Mouse (Mus musculus) limb, embryonic 15.5 days (tissue): Measurements from ENCODE around the gene Slc29a1. TPM values are rescaled to one million over a fixed set of nuclear protein-coding genes. Genes with fewer than 3 reads are reported as not detected.
A peak's percentile ranks its signal among the peaks of the same experiment; 100 is the strongest.

Experiments
- ATAC-seq: fragments of 200-750 bp; cut with Nextera tagmentation; 2 replicates; pipeline ENCODE4 v1.8.0; 2017; ENCODE audit warnings: low read depth, moderate TSS enrichment; ENCODE audit not compliant: insufficient number of reproducible peaks, low FRiP score, low TSS enrichment
- H3K27ac ChIP-seq: fragments of 300-500 bp; sonication (generic); 2 replicates; pipeline ENCODE4 v1.5.1; 2015; ENCODE audit warnings: moderate library complexity, mild to moderate bottlenecking, inconsistent platforms
- H3K27me3 ChIP-seq: fragments of 300-500 bp; sonication (generic); 2 replicates; pipeline ENCODE4 v1.6.1; 2015; ENCODE audit warnings: inconsistent platforms
- H3K36me3 ChIP-seq: fragments of 300-500 bp; sonication (generic); 2 replicates; pipeline ENCODE4 v1.6.1; 2015; ENCODE audit warnings: inconsistent platforms
- H3K4me1 ChIP-seq: fragments of 300-500 bp; sonication (generic); 2 replicates; pipeline ENCODE4 v1.6.1; 2015; ENCODE audit warnings: inconsistent platforms
- H3K4me2 ChIP-seq: fragments of 300-500 bp; sonication (generic); 2 replicates; pipeline ENCODE4 v1.6.1; 2015; ENCODE audit warnings: mild to moderate bottlenecking, inconsistent platforms
- H3K4me3 ChIP-seq: fragments of 300-500 bp; sonication (generic); 2 replicates; pipeline ENCODE4 v1.5.1; 2015; ENCODE audit warnings: mild to moderate bottlenecking, inconsistent platforms
- H3K9ac ChIP-seq: fragments of 300-500 bp; sonication (generic); 2 replicates; pipeline ENCODE4 v1.6.1; 2015; ENCODE audit warnings: inconsistent platforms
- H3K9me3 ChIP-seq: fragments of 300-500 bp; sonication (generic); 2 replicates; pipeline ENCODE4 v1.6.1; 2016; ENCODE audit warnings: inconsistent platforms
- WGBS: fragments of 180-500 bp; shearing (Covaris S2); methylation state at CpG from one replicate; pipeline ENCODE4 v1.1.7; 2015; 5-methylcytosine and 5-hydroxymethylcytosine counted together
- polyA plus RNA-seq: library from polyadenylated mRNA; unstranded; fragments of >200 nt; fragmentation: Nextera tagmentation; extraction: Ambion mirVana; gene quantifications from 2 replicates; pipeline ENCODE4 v1.2.1, GENCODE M21; 2015

Slc29a1 gene
- polyA plus RNA-seq, 1 experiment from 2014 or later: 120 TPM

GRCm38 (mm10) chr17:45584939-45585678 lies 14.3 kb downstream of the Slc29a1 start:
- 34% methylated on average over 14 of the region's 14 CpGs for WGBS

GRCm38 (mm10) chr17:45584096-45584896 lies 15.1 kb downstream of the Slc29a1 start:
- Histone ChIP-seq H3K4me2 (peak overlapping the region; percentile 14; the same call in 1 of the 2 replicates), H3K27ac (peak overlapping the region; percentile 89), H3K9me3 (no peaks in the 10 kb centered on the region), H3K9ac (no peak overlapping the region), H3K4me3 (no peak overlapping the region; the same call in 1 of the 2 replicates), H3K4me1 (peaks cover 45% of the 10 kb centered on the region), H3K36me3 (peaks cover 33% of the 10 kb centered on the region), H3K27me3 (no peaks in the 10 kb centered on the region)
- ATAC-seq: peak; percentile 78
- WGBS: 35% methylated on average over 12 of the region's 12 CpGs

More at GRCm38 (mm10) chr17:45584939-45585678, 14.3 kb downstream of the Slc29a1 start:
- H3K9ac ChIP-seq: no peak overlapping the region
- peak; percentile 53; the same call in 1 of the 2 replicates for ATAC-seq
- H3K4me1 ChIP-seq: peaks cover 42% of the 10 kb centered on the region
- 0 out of 2 replicates have a peak overlapping the region, but pooled peaks have one; percentile 14 for H3K4me2 ChIP-seq
- peak overlapping the region; percentile 89 for H3K27ac ChIP-seq
- H3K4me3 ChIP-seq: no peak overlapping the region; the same call in 1 of the 2 replicates
- peaks cover 41% of the 10 kb centered on the region for H3K36me3 ChIP-seq
- no peaks in the 10 kb centered on the region for H3K27me3 ChIP-seq
- H3K9me3 ChIP-seq: no peaks in the 10 kb centered on the region

- H3K9ac ChIP-seq: no peak overlapping the region
- H3K4me3 ChIP-seq: no peak overlapping the region
- peaks cover 48% of the 10 kb centered on the region for H3K4me1 ChIP-seq
- 0 out of 2 replicates have a peak overlapping the region, but pooled peaks have one; percentile 89 for H3K27ac ChIP-seq
- H3K4me2 ChIP-seq: no peak overlapping the region
- 64% methylated on average over 6 of the region's 6 CpGs for WGBS
- ATAC-seq: no peak
- H3K9me3 ChIP-seq: no peaks in the 10 kb centered on the region
- peaks cover 21% of the 10 kb centered on the region for H3K36me3 ChIP-seq
- H3K27me3 ChIP-seq: no peaks in the 10 kb centered on the region
Measured at GRCm38 (mm10) chr17:45582715-45583355, 16.6 kb downstream of the Slc29a1 start.

- no peaks in the 10 kb centered on the region for H3K9me3 ChIP-seq
- ATAC-seq: no peak
- no peak overlapping the region for H3K27ac ChIP-seq
- H3K36me3 ChIP-seq: peaks cover 17% of the 10 kb centered on the region
- 87% methylated on average over 6 of the region's 6 CpGs for WGBS
- peaks cover 48% of the 10 kb centered on the region for H3K4me1 ChIP-seq
- no peak overlapping the region for H3K4me2 ChIP-seq
- no peak overlapping the region for H3K4me3 ChIP-seq
- H3K9ac ChIP-seq: no peak overlapping the region
- no peaks in the 10 kb centered on the region for H3K27me3 ChIP-seq
Measured at GRCm38 (mm10) chr17:45582188-45582587, 17.2 kb downstream of the Slc29a1 start.

- H3K4me2 ChIP-seq: no peak overlapping the region
- H3K4me3 ChIP-seq: no peak overlapping the region
- H3K9me3 ChIP-seq: no peaks in the 10 kb centered on the region
- peaks cover 10% of the 10 kb centered on the region for H3K36me3 ChIP-seq
- no peak for ATAC-seq
- 6% methylated on average over 2 of the region's 2 CpGs for WGBS
- peaks cover 48% of the 10 kb centered on the region for H3K4me1 ChIP-seq
- H3K27me3 ChIP-seq: no peaks in the 10 kb centered on the region
- no peak overlapping the region for H3K9ac ChIP-seq
- H3K27ac ChIP-seq: peak overlapping the region; percentile 69
Measured at GRCm38 (mm10) chr17:45581567-45581983, 17.8 kb downstream of the Slc29a1 start.

GRCm38 (mm10) chr17:45580958-45581477 lies 18.4 kb downstream of the Slc29a1 start:
- Histone ChIP-seq H3K27ac (peak overlapping the region; percentile 69; the same call in 1 of the 2 replicates), H3K4me1 (peaks cover 44% of the 10 kb centered on the region), H3K36me3 (peaks cover 5% of the 10 kb centered on the region; the same call in 1 of the 2 replicates), H3K9me3 (no peaks in the 10 kb centered on the region), H3K27me3 (no peaks in the 10 kb centered on the region), H3K9ac (no peak overlapping the region), H3K4me2 (no peak overlapping the region), H3K4me3 (no peak overlapping the region)
- ATAC-seq: no peak
- WGBS: 40% methylated on average over 12 of the region's 12 CpGs

GRCm38 (mm10) chr17:45579554-45579953 lies 19.9 kb downstream of the Slc29a1 start:
- H3K4me2 ChIP-seq: no peak overlapping the region
- peaks cover 38% of the 10 kb centered on the region for H3K4me1 ChIP-seq
- H3K4me3 ChIP-seq: no peak overlapping the region
- no peaks in the 10 kb centered on the region for H3K27me3 ChIP-seq
- H3K27ac ChIP-seq: no peak overlapping the region
- WGBS: 67% methylated on average over 4 of the region's 4 CpGs
- no peak for ATAC-seq
- no peaks in the 10 kb centered on the region for H3K36me3 ChIP-seq
- no peak overlapping the region for H3K9ac ChIP-seq
- no peaks in the 10 kb centered on the region for H3K9me3 ChIP-seq

- no peak for ATAC-seq
- no peak overlapping the region for H3K27ac ChIP-seq
- 77% methylated on average over 7 of the region's 7 CpGs for WGBS
- no peak overlapping the region for H3K9ac ChIP-seq
- no peak overlapping the region for H3K4me3 ChIP-seq
- peaks cover 35% of the 10 kb centered on the region for H3K4me1 ChIP-seq
- H3K9me3 ChIP-seq: no peaks in the 10 kb centered on the region
- H3K4me2 ChIP-seq: no peak overlapping the region
- H3K27me3 ChIP-seq: no peaks in the 10 kb centered on the region
- no peaks in the 10 kb centered on the region for H3K36me3 ChIP-seq
Measured at GRCm38 (mm10) chr17:45578843-45579242, 20.6 kb downstream of the Slc29a1 start.

GRCm38 (mm10) chr17:45578242-45578641 lies 21.2 kb downstream of the Slc29a1 start:
- no peaks in the 10 kb centered on the region for H3K36me3 ChIP-seq
- 50% methylated on average over 5 of the region's 5 CpGs for WGBS
- peak overlapping the region; percentile 63 for H3K27ac ChIP-seq
- no peak overlapping the region for H3K9ac ChIP-seq
- H3K4me2 ChIP-seq: no peak overlapping the region
- no peak overlapping the region for H3K4me3 ChIP-seq
- no peaks in the 10 kb centered on the region for H3K27me3 ChIP-seq
- peaks cover 30% of the 10 kb centered on the region for H3K4me1 ChIP-seq
- H3K9me3 ChIP-seq: no peaks in the 10 kb centered on the region
- no peak for ATAC-seq

- WGBS: 88% methylated on average over 8 of the region's 8 CpGs
- H3K27ac ChIP-seq: peak overlapping the region; percentile 99; the same call in 1 of the 2 replicates
- H3K4me1 ChIP-seq: peaks cover 34% of the 10 kb centered on the region
- H3K27me3 ChIP-seq: no peaks in the 10 kb centered on the region
- peaks cover 14% of the 10 kb centered on the region for H3K36me3 ChIP-seq
- no peak for ATAC-seq
- H3K4me3 ChIP-seq: no peak overlapping the region
- no peaks in the 10 kb centered on the region for H3K9me3 ChIP-seq
- H3K4me2 ChIP-seq: no peak overlapping the region
- H3K9ac ChIP-seq: no peak overlapping the region
Measured at GRCm38 (mm10) chr17:45575123-45575897, 24.1 kb downstream of the Slc29a1 start.
